Mouse (Mus musculus): ENCODE measurements around the gene Krt8.

DNA sequence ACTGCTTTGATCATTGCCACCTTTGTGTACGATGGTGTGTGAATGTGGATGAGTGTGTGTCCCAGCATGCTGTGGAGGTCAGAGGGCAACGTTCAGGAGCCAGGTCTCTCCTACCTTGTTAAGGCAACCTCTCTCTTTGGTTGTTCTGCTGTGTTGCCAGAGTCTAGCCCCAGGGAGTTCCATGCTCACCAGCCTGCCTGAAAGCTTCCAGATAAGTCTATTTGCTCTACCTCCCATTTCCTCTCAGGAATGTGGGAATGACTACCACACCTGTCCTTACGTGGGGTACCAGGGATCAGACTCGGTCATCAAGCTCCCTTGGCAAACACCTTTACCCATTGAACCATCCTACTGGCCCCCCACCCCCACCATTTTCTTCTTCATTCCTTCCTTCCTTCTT lies 36.0 kb upstream of the Krt8 start:
- TF ChIP-seq CTCF (IDR thresholded peaks at IDR 0.05 in 2 of 3, conservative IDR thresholded peaks at IDR 0.05 in 1 of 3; ENCODE audit: control insufficient read depth in 1 of 3, insufficient read depth in 1 of 3, low read depth in 2 of 3, low read length in 3 of 3, poor library complexity in 1 of 3, severe bottlenecking in 1 of 3) (no peak), MYB (IDR thresholded peaks at IDR 0.05; ENCODE audit: low read depth, low read length) (no peak), EP300 (IDR thresholded peaks at IDR 0.05; ENCODE audit: low read depth in 1 of 2, low read length in 2 of 2) (no peak), POLR2A (IDR thresholded peaks at IDR 0.05; ENCODE audit: control insufficient read depth in 1 of 2, insufficient read depth in 1 of 2, low read depth in 1 of 2, low read length in 2 of 2, poor library complexity in 1 of 2) (no peak), CHD2 (IDR thresholded peaks at IDR 0.05; ENCODE audit: low read length) (no peak), MEF2A (IDR thresholded peaks at IDR 0.05; ENCODE audit: extremely low read depth, insufficient replicate concordance, low read depth, low read length, poor library complexity, severe bottlenecking) (no peak), HCFC1 (IDR thresholded peaks at IDR 0.05; ENCODE audit: low read depth, low read length) (no peak), POLR2AphosphoS5 (IDR thresholded peaks at IDR 0.05; ENCODE audit: borderline replicate concordance, low read depth, low read length) (no peak), MAZ (IDR thresholded peaks at IDR 0.05; ENCODE audit: low read depth, low read length) (no peak), ETS1 (IDR thresholded peaks at IDR 0.05; ENCODE audit: low read depth, low read length) (no peak), TAL1 (IDR thresholded peaks at IDR 0.05; ENCODE audit: low read length) (no peak)

All from MEL (cell line).